Mouse (Mus musculus): ENCODE measurements around the gene Tmem38b.

- TF ChIP-seq CTCF (IDR thresholded peaks at IDR 0.05; ENCODE audit: borderline replicate concordance, insufficient read depth, low read depth, low read length) (no peak), POLR2A (IDR thresholded peaks at IDR 0.05; ENCODE audit: borderline replicate concordance, insufficient read depth, low read length) (no peak)
These were observed 30.1 kb upstream of the Tmem38b start for GRCm38 (mm10) chr4:53795706-53796105.
